Mouse (Mus musculus) heart, embryonic 14.5 days (tissue): ENCODE measurements around the gene Clmp. TPM values are rescaled to one million over a fixed set of nuclear protein-coding genes. Genes with fewer than 3 reads are reported as not detected.
A peak's percentile ranks its signal among the peaks of the same experiment; 100 is the strongest.

Experiments used
- ATAC-seq: fragments of 200-750 bp; cut with Nextera tagmentation; 2 replicates; pipeline ENCODE4 v1.8.0; 2017; ENCODE audit warnings: low read depth, moderate TSS enrichment; ENCODE audit not compliant: insufficient number of reproducible peaks, insufficient read depth, low FRiP score
- H3K27ac ChIP-seq, 2 experiments: fragments of 200-500 bp in 1 of 2; fragments of 300-500 bp in 1 of 2; sonication (generic) in 1 of 2; replicated peaks in 1 of 2; 2 replicates each; pipeline ENCODE4 v1.5.1; 2012 to 2014; ENCODE audit warnings: low read depth in 2 of 2, low read length in 2 of 2, control low read depth in 1 of 2, mild to moderate bottlenecking in 1 of 2, mixed read lengths in 1 of 2; ENCODE audit not compliant: control insufficient read depth in 1 of 2, insufficient read depth in 1 of 2
- H3K27me3 ChIP-seq: fragments of 300-500 bp; sonication (generic); 2 replicates; pipeline ENCODE4 v1.6.1; 2014; ENCODE audit warnings: mild to moderate bottlenecking, low read length, control low read depth; ENCODE audit not compliant: control insufficient read depth, insufficient read depth
- H3K36me3 ChIP-seq: fragments of 300-500 bp; sonication (generic); 2 replicates; pipeline ENCODE4 v1.6.1; 2014; ENCODE audit warnings: mild to moderate bottlenecking, control low read depth, low read length, mixed read lengths; ENCODE audit not compliant: control insufficient read depth, insufficient read depth
- H3K4me1 ChIP-seq, 2 experiments: fragments of 200-500 bp in 1 of 2; fragments of 300-500 bp in 1 of 2; sonication (generic) in 1 of 2; 2 replicates each; pipeline ENCODE4 v1.6.1; 2012 to 2014; ENCODE audit warnings: low read length in 2 of 2, control low read depth in 1 of 2, mixed read lengths in 1 of 2; ENCODE audit not compliant: control insufficient read depth in 2 of 2, insufficient read depth in 2 of 2
- H3K4me2 ChIP-seq: fragments of 300-500 bp; sonication (generic); 2 replicates; pipeline ENCODE4 v1.6.1; 2014; ENCODE audit warnings: mild to moderate bottlenecking, low read length
- H3K4me3 ChIP-seq, 2 experiments: fragments of 200-500 bp in 1 of 2; fragments of 300-500 bp in 1 of 2; sonication (generic) in 1 of 2; 2 replicates each; pipeline ENCODE4 v1.5.1; 2012 to 2014; ENCODE audit warnings: low read length in 2 of 2, mild to moderate bottlenecking in 2 of 2, control low read depth in 1 of 2, low read depth in 1 of 2, moderate library complexity in 1 of 2; ENCODE audit not compliant: control insufficient read depth in 1 of 2, insufficient read depth in 1 of 2
- H3K9ac ChIP-seq: fragments of 300-500 bp; sonication (generic); 2 replicates; pipeline ENCODE4 v1.6.1; 2014; ENCODE audit warnings: mild to moderate bottlenecking, low read length
- H3K9me3 ChIP-seq: fragments of 300-500 bp; sonication (generic); 2 replicates; pipeline ENCODE4 v1.6.1; 2016; ENCODE audit warnings: low read length, control low read depth; ENCODE audit not compliant: control insufficient read depth
- WGBS: fragments of 180-500 bp; shearing (Covaris S2); extraction: QIAGEN DNeasy Blood & Tissue Kit; methylation state at CpG from one replicate; pipeline ENCODE4 v1.1.7; 2014; 5-methylcytosine and 5-hydroxymethylcytosine counted together
- polyA plus RNA-seq: library from polyadenylated mRNA; unstranded; fragments of >200 nt; fragmentation: Nextera tagmentation; extraction: Ambion mirVana; gene quantifications from 2 replicates; pipeline ENCODE4 v1.2.1, GENCODE M21; 2014

Gene Clmp
- polyA plus RNA-seq, 1 experiment from 2014 or later = 13.4 TPM

- H3K27me3 ChIP-seq = no peaks in the 10 kb centered on the region
- no peak overlapping the region for H3K4me2 ChIP-seq
- no peak for ATAC-seq
- no peak overlapping the region for H3K27ac ChIP-seq
- H3K9me3 ChIP-seq = no peaks in the 10 kb centered on the region
- H3K4me1 ChIP-seq = peaks cover 7 to 9% of the 10 kb centered on the region in 2 experiments
- H3K4me3 ChIP-seq = no peak overlapping the region
- no peaks in the 10 kb centered on the region for H3K36me3 ChIP-seq
- WGBS = 71% methylated on average over 6 of the region's 6 CpGs
- H3K9ac ChIP-seq = no peak overlapping the region
These were observed 106.3 kb downstream of the Clmp start for GRCm38 (mm10) chr9:40791864-40792633.

- no peak for ATAC-seq
- H3K27me3 ChIP-seq = no peaks in the 10 kb centered on the region
- no peak overlapping the region for H3K4me2 ChIP-seq
- no peak overlapping the region for H3K9ac ChIP-seq
- H3K4me3 ChIP-seq = no peak overlapping the region
- WGBS = 84% methylated on average over 5 of the region's 5 CpGs
- no peak overlapping the region for H3K27ac ChIP-seq
- H3K4me1 ChIP-seq = peaks cover 9 to 13% of the 10 kb centered on the region in 2 experiments
- H3K36me3 ChIP-seq = no peaks in the 10 kb centered on the region
- H3K9me3 ChIP-seq = no peaks in the 10 kb centered on the region
These were observed 107.8 kb downstream of the Clmp start for GRCm38 (mm10) chr9:40793581-40793980.

DNA sequence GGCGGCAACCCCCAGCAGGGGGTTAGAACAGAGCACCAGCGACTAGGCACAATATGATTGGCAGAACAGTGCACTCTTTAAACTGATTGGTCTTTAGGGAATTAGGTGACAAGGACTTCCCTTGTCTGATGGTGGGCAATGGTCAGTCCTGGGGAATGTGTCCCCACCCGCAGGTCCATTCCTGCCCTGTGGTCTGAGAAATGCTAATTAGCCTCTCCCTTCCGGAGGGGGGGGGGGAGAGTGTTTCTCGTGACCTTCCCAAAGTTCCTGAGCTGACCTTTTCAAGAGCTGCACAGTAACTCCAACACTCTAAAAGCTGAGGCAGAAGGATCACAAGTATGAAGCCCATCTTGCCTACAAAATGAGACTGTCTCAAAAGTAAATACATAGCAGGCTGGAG, 108.5 kb downstream of the Clmp start:
- peaks cover 13 to 18% of the 10 kb centered on the region in 2 experiments for H3K4me1 ChIP-seq
- WGBS = 40% methylated on average over 4 of the region's 5 CpGs
- H3K9me3 ChIP-seq = no peaks in the 10 kb centered on the region
- no peaks in the 10 kb centered on the region for H3K27me3 ChIP-seq
- no peak overlapping the region for H3K4me2 ChIP-seq
- H3K4me3 ChIP-seq = no peak overlapping the region
- no peak overlapping the region for H3K9ac ChIP-seq
- H3K36me3 ChIP-seq = no peaks in the 10 kb centered on the region
- ATAC-seq = no peak
- H3K27ac ChIP-seq = no peak overlapping the region

DNA sequence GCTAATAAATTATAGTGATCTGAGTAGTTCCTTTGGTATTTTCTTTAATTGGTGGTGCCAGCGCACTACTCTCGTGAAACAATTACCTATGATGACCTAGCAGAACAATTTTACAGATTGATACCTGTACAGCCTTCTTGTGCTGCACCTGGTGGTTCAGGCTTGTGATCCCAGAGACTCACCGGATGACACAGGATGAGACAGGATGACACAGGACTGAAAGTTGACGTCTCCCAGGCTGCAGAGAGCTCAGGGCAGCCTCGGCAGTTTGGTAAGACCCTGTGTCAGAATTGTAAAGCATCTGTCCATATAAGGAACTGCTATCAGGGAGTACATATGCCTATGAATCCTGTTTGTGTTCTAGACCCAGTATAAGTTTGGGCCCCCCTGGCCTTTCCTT, 109.2 kb downstream of the Clmp start:
- H3K4me1 ChIP-seq = peaks cover 13 to 19% of the 10 kb centered on the region in 2 experiments
- H3K9ac ChIP-seq = no peak overlapping the region
- no peaks in the 10 kb centered on the region for H3K27me3 ChIP-seq
- H3K4me3 ChIP-seq = no peak overlapping the region
- no peaks in the 10 kb centered on the region for H3K36me3 ChIP-seq
- no peak for ATAC-seq
- 60% methylated on average over 5 of the region's 5 CpGs for WGBS
- no peak overlapping the region for H3K4me2 ChIP-seq
- H3K9me3 ChIP-seq = no peaks in the 10 kb centered on the region
- H3K27ac ChIP-seq = no peak overlapping the region

DNA sequence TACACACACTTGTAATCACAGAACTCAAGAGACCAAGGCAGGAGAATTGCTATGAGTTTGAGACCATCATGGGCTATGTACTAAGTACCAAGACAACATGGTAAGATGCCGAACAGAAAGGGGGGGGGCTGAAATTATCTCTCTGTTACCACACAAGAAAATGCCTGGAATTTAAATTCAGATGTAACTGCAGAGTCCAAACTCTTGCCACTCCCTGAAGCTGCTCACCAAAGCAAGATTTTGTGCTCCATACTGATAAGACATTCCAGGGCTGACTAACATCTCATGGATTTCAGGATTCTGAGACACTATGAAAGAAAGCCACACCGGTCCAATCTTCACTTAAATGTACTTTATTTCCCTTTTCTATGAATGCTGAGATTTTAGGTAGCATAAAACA, 109.8 kb downstream of the Clmp start:
- Histone ChIP-seq H3K4me2 (no peak overlapping the region), H3K27ac (peak overlapping the region in 1 of 2 experiments; percentile 27; a peak in 1 of 4 replicates), H3K36me3 (no peaks in the 10 kb centered on the region), H3K9me3 (no peaks in the 10 kb centered on the region), H3K9ac (no peak overlapping the region), H3K4me3 (no peak overlapping the region), H3K27me3 (no peaks in the 10 kb centered on the region), H3K4me1 (peaks cover 13 to 19% of the 10 kb centered on the region in 2 experiments)
- ATAC-seq = no peak
- WGBS = 33% methylated on average over 2 of the region's 2 CpGs

DNA sequence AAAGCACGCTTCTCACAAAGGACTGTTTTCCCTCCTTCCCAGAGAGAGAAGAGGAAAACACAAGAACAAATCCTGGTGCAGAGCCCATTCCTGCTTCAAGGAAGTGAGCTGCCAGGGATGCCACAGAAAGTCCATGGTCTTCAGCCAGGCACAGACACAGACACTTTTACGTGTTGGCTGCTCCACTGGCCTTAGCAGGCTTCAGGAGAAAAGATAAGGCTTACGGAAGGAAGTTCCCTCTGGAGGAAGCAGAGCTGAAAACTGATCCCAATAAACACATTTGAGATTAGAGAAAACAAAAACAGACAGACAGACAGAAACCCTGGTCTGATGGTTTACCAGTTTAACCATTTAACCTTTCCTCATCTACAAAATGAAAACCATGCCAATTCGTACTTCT, 110.3 kb downstream of the Clmp start:
- Histone ChIP-seq H3K4me2 (no peak overlapping the region), H3K4me3 (no peak overlapping the region), H3K4me1 (peaks cover 13 to 19% of the 10 kb centered on the region in 2 experiments), H3K27ac (peak overlapping the region; percentile 20 to 45; a peak in 3 of 4 replicates), H3K9ac (no peak overlapping the region), H3K9me3 (no peaks in the 10 kb centered on the region), H3K36me3 (no peaks in the 10 kb centered on the region), H3K27me3 (no peaks in the 10 kb centered on the region)
- ATAC-seq = no peak
- WGBS = 43% methylated on average over 4 of the region's 4 CpGs

DNA sequence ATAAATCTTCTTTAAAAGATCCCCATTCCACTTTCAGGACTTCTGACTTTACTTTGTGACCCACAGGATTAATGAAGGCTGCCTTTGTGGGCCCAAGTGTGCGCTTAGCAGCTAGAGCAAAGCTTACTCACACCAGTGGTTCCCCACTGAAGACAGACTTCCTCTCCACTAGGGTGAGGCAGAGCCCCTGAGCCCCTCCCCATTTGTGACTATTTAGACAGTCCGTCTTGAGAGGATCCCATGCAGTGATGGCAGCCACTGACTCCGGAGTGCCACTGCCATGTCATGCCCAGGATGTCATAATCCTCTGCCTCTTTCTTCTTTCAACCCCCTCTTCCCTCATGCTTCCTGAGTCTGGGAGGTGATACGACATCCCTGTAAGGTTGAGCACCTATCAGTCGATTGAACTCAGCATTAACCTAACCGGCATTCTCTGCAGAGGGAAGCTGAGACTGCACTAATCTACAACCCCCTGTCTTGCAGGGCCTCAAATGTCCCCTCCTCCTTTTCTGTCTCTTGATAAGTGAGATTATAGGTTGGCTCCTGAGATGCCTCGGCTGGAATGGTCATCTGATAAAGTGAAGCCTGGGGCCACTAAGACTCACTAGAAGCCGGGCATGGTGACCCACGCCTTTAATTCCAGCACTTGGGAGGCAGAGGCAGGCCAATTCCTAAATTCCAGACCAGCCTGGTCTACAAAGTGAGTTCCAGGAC, 112.6 kb downstream of the Clmp start:
- ATAC-seq = no peak
- Histone ChIP-seq H3K36me3 (peaks cover 14% of the 10 kb centered on the region), H3K27ac (peak overlapping the region in 1 of 2 experiments; percentile 98; a peak in 3 of 4 replicates), H3K9me3 (no peaks in the 10 kb centered on the region), H3K4me3 (no peak overlapping the region), H3K9ac (no peak overlapping the region), H3K27me3 (no peaks in the 10 kb centered on the region), H3K4me1 (peaks cover 13 to 20% of the 10 kb centered on the region in 2 experiments), H3K4me2 (no peak overlapping the region)
- WGBS = 63% methylated on average over 9 of the region's 9 CpGs
